Mouse (Mus musculus) MEL (cell line): Measurements from ENCODE around the gene Tmem132b.

ENCODE experiments used
- CTCF ChIP-seq, 3 experiments: IDR thresholded peaks in 2 of 3; conservative IDR thresholded peaks in 1 of 3; 2 replicates each; pipeline ENCODE4 v1.5.1; 2011 to 2012; ENCODE audit warnings: low read length in 3 of 3, low read depth in 2 of 3, mild to moderate bottlenecking in 2 of 3, improper control_type of control experiment in 1 of 3, inconsistent platforms in 1 of 3, mixed read lengths in 1 of 3, moderate library complexity in 1 of 3; ENCODE audit not compliant: control insufficient read depth in 1 of 3, insufficient read depth in 1 of 3, poor library complexity in 1 of 3, severe bottlenecking in 1 of 3
- ELF1 ChIP-seq: IDR thresholded peaks from 2 replicates; pipeline ENCODE4 v1.6.1; 2014; ENCODE audit warnings: low read depth, mild to moderate bottlenecking, inconsistent platforms, low read length, improper control_type of control experiment, moderate library complexity
- GATA1 ChIP-seq: IDR thresholded peaks from 2 replicates; pipeline ENCODE4 v1.6.1; 2011; ENCODE audit warnings: low read depth, low read length, improper control_type of control experiment
- HCFC1 ChIP-seq: IDR thresholded peaks from 2 replicates; pipeline ENCODE4 v1.6.1; 2012; ENCODE audit warnings: low read depth, mild to moderate bottlenecking, inconsistent platforms, low read length, improper control_type of control experiment, moderate library complexity
- MAX ChIP-seq: IDR thresholded peaks from 2 replicates; pipeline ENCODE4 v1.6.1; 2011; ENCODE audit warnings: low read length, improper control_type of control experiment
- MXI1 ChIP-seq: IDR thresholded peaks from 2 replicates; pipeline ENCODE4 v1.6.1; 2011; ENCODE audit warnings: mild to moderate bottlenecking, low read depth, low read length, improper control_type of control experiment
- POLR2A ChIP-seq, 2 experiments: IDR thresholded peaks; 2 replicates each; pipeline ENCODE4 v1.6.1; 2011 to 2012; ENCODE audit warnings: low read length in 2 of 2, mild to moderate bottlenecking in 2 of 2, control low read depth in 1 of 2, improper control_type of control experiment in 1 of 2, low read depth in 1 of 2, moderate library complexity in 1 of 2; ENCODE audit not compliant: control insufficient read depth in 1 of 2, insufficient read depth in 1 of 2, poor library complexity in 1 of 2
- SIN3A ChIP-seq: IDR thresholded peaks from 2 replicates; pipeline ENCODE4 v1.6.1; 2012; ENCODE audit warnings: low read length, improper control_type of control experiment, inconsistent platforms
- TCF12 ChIP-seq: IDR thresholded peaks from 2 replicates; pipeline ENCODE4 v1.6.1; 2014; ENCODE audit warnings: low read depth, mild to moderate bottlenecking, inconsistent platforms, low read length, improper control_type of control experiment, moderate library complexity
- UBTF ChIP-seq: IDR thresholded peaks from 2 replicates; pipeline ENCODE4 v1.6.1; 2012; ENCODE audit warnings: low read depth, mild to moderate bottlenecking, inconsistent platforms, low read length, improper control_type of control experiment, moderate library complexity, borderline replicate concordance; ENCODE audit not compliant: insufficient read depth

GRCm38 (mm10) chr5:125829342-125829741, 297.8 kb downstream of the Tmem132b start:
- TF ChIP-seq POLR2A (IDR thresholded peaks at IDR 0.05; ENCODE audit: control insufficient read depth in 1 of 2, insufficient read depth in 1 of 2, low read depth in 1 of 2, low read length in 2 of 2, poor library complexity in 1 of 2), result no peak
- TF ChIP-seq GATA1, result no peak
- TF ChIP-seq SIN3A, result no peak
- no peak for TF ChIP-seq HCFC1
- no peak for TF ChIP-seq TCF12
- TF ChIP-seq UBTF, result no peak
- no peak for TF ChIP-seq CTCF (IDR thresholded peaks at IDR 0.05 in 2 of 3, conservative IDR thresholded peaks at IDR 0.05 in 1 of 3; ENCODE audit: control insufficient read depth in 1 of 3, insufficient read depth in 1 of 3, low read depth in 2 of 3, low read length in 3 of 3, poor library complexity in 1 of 3, severe bottlenecking in 1 of 3)
- TF ChIP-seq ELF1, result no peak
- no peak for TF ChIP-seq MXI1
- no peak for TF ChIP-seq MAX
